Mouse (Mus musculus) midbrain, embryonic 11.5 days (tissue): Measurements from ENCODE around the gene Tnni2. TPM values are rescaled to one million over a fixed set of nuclear protein-coding genes. Genes with fewer than 3 reads are reported as not detected.

Experiments used
- polyA plus RNA-seq: library from polyadenylated mRNA; unstranded; fragments of >200 nt; fragmentation: Nextera tagmentation; extraction: Ambion mirVana; gene quantifications from 2 replicates; pipeline ENCODE4 v1.2.1, GENCODE M21; 2014

Tnni2 gene
- polyA plus RNA-seq, 1 experiment from 2014 or later, result 0.96 TPM

Other genes starting within 250 kb of the Tnni2 start
- gene Krtap5-3, start 240.4 kb upstream of the Tnni2 start, polyA plus RNA-seq, result not detected in 2 replicates
- not detected in 2 replicates for gene Gm7579, start 229.9 kb upstream of the Tnni2 start, polyA plus RNA-seq
- not detected in 2 replicates for gene Krtap5-5, start 211.8 kb upstream of the Tnni2 start, polyA plus RNA-seq
- not detected in 2 replicates for gene Gm40460, start 200.7 kb upstream of the Tnni2 start, polyA plus RNA-seq
- not detected in 2 replicates for gene Gm2431, start 183.5 kb upstream of the Tnni2 start, polyA plus RNA-seq
- gene Gm4559, start 167.4 kb upstream of the Tnni2 start, polyA plus RNA-seq, result not detected in 2 replicates
- gene Krtap5-1, start 144.7 kb upstream of the Tnni2 start, polyA plus RNA-seq, result not detected in 2 replicates
- gene Krtap5-4, start 138.3 kb upstream of the Tnni2 start, polyA plus RNA-seq, result not detected in 2 replicates
- gene Ifitm10, start 68.1 kb upstream of the Tnni2 start, polyA plus RNA-seq, result 0.18 and 0.40 TPM in 2 replicates
- gene Gm49369, start 59.1 kb upstream of the Tnni2 start, polyA plus RNA-seq, result 0.79 and 0.93 TPM in 2 replicates
- gene Ctsd, start 53.8 kb upstream of the Tnni2 start, polyA plus RNA-seq, result 166 and 169 TPM in 2 replicates
- not detected in 2 replicates for gene Syt8, start 7.0 kb upstream of the Tnni2 start, polyA plus RNA-seq
- 11.1 and 13.1 TPM in 2 replicates for gene Lsp1, start 19.0 kb downstream of the Tnni2 start, polyA plus RNA-seq
- gene Tnnt3, start 57.0 kb downstream of the Tnni2 start, polyA plus RNA-seq, result 0.77 and 2.0 TPM in 2 replicates
- 13.9 and 16.6 TPM in 2 replicates for gene Mrpl23, start 90.9 kb downstream of the Tnni2 start, polyA plus RNA-seq
- 126 and 131 TPM in 2 replicates for gene Igf2, start 225.0 kb downstream of the Tnni2 start, polyA plus RNA-seq
- gene Gm49394, start 228.1 kb downstream of the Tnni2 start, polyA plus RNA-seq, result not detected in 2 replicates